Mouse (Mus musculus): ENCODE measurements around the gene Mid1. TPM values are rescaled to one million over a fixed set of nuclear protein-coding genes. Genes with fewer than 3 reads are reported as not detected.

Mid1 gene
- total and polyA plus RNA-seq, 2 experiments, result 1.7 to 2.5 TPM

DNA sequence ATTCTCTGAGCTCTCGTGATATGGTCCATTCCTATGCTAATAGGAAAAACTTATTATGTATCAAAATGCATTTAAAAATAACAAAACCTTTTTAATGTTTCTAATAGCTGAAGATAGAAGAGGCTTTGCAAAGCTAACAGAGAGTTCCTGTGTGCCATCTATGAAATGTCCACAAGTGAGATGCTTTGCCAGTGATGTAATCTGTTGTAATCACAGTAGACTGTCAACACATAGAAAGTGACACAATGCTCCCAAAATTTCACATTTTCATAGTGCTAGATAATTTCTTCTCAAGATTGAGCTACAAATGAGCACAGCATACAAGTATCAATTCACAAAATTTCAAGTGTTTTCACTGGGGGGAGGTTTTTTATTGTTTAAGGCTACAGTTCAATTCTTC lies 158.3 kb downstream of the Mid1 start:
- Histone ChIP-seq H3K27me3 (ENCODE audit: control insufficient read depth, insufficient read depth, low read length) (no peaks in the 10 kb centered on the region), H3K4me1 (ENCODE audit: control insufficient read depth, insufficient read depth, low read length) (no peaks in the 10 kb centered on the region), H3K79me2 (ENCODE audit: control insufficient read depth, insufficient read depth, low read length) (no peaks in the 10 kb centered on the region), H3K9ac (ENCODE audit: low read depth, low read length) (no peak overlapping the region), H3K4me3 (ENCODE audit: insufficient read depth, low read depth, low read length) (no peak overlapping the region), H3K36me3 (ENCODE audit: control insufficient read depth, insufficient read depth, low read length) (no peaks in the 10 kb centered on the region), H3K27ac (replicated peaks; ENCODE audit: insufficient read depth, low read depth, low read length) (no peak overlapping the region)
- DNase-seq (ENCODE audit: extremely low read depth, low read depth, low spot score), result no peak
- TF ChIP-seq CTCF (IDR thresholded peaks at IDR 0.05; ENCODE audit: low read depth, low read length) (no peak), POLR2A (IDR thresholded peaks at IDR 0.05; ENCODE audit: extremely low read depth, insufficient read depth, low read length) (no peak)
- 87% methylated on average over 1 of the region's 1 CpGs for WGBS

DNA sequence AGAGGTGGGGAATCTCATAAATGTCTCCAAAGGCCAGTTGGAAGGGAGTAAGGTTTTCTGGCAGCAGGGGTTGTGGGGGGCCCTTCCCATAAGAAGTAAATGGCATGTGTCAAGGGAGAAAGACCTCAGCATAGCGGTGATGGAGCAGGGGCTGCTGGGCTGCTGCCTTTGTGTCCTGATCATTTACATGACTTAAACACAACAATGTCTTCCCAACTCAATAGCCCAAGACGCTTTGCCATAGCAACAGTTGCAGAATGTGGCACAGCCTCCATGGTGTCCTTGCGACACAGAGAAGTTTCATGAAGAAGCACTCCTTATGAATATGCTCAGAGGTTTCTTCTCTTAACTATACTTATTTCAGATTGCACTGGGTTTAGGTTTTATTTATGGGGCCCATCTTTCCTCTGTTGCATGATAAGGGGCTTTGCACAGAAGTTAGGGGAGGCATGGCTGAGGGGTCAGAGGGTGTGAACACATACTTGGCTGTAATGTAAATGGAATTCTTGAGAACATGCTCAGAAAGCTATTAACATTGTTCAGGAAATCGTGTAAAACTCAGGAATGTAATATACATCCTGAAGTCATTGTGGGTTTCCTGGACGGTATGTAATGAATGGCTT lies 159.3 kb downstream of the Mid1 start:
- Histone ChIP-seq H3K9ac (ENCODE audit: low read depth, low read length) (no peak overlapping the region), H3K4me1 (ENCODE audit: control insufficient read depth, insufficient read depth, low read length) (no peaks in the 10 kb centered on the region), H3K36me3 (ENCODE audit: control insufficient read depth, insufficient read depth, low read length) (no peaks in the 10 kb centered on the region), H3K79me2 (ENCODE audit: control insufficient read depth, insufficient read depth, low read length) (no peaks in the 10 kb centered on the region), H3K4me3 (ENCODE audit: insufficient read depth, low read depth, low read length) (no peak overlapping the region), H3K27me3 (ENCODE audit: control insufficient read depth, insufficient read depth, low read length) (no peaks in the 10 kb centered on the region), H3K27ac (replicated peaks; ENCODE audit: insufficient read depth, low read depth, low read length) (no peak overlapping the region)
- WGBS, result 81% methylated on average over 5 of the region's 5 CpGs
- no peak for DNase-seq (ENCODE audit: extremely low read depth, low read depth, low spot score)
- TF ChIP-seq POLR2A (IDR thresholded peaks at IDR 0.05; ENCODE audit: extremely low read depth, insufficient read depth, low read length) (no peak), CTCF (IDR thresholded peaks at IDR 0.05; ENCODE audit: low read depth, low read length) (no peak)

DNA sequence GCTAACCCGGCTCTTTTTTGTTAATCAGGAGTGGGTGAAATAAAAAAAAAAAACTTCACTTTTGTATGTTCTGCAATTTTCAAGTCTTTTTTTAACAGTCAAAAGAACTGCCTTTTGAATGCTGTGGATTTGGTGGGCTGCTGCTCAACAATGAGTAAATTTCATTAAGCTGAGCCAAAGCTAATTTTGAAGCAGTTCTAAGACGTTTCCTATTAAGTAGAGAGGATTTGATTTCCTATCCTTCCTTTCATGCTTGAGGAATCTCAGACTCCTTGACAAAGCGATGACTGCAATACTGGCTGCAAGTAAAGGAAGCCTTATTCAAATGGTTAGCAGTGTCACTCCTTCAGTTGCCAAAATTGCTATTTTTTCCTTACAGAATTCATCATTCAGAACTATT lies 161.2 kb downstream of the Mid1 start:
- no peak for DNase-seq (ENCODE audit: extremely low read depth, low read depth, low spot score)
- WGBS, result 84% methylated on average over 3 of the region's 3 CpGs

DNA sequence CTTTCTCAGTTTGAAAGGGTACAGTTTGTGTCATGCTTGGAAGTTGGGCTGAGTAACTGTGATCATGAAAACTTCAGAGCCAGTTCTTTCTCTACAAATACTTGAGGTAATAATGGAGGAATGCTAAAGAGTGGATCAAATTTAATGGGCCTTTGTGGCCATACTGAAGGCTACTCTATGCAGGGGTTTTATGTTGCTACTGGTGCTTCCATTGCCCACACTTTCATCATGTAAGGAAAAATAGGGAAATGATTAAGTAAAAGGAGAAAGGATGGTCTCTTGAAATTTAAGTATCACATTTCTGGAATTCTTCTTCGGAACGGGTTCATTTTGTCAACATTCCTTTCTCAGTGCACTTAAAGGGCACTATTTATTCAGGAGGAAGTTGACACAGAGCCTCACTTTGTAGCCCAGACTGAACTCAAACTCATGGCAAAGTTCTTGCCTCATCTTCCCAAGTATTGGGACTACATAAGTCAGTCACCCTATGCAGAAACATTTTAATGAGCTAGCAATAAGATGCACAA lies 176.3 kb downstream of the Mid1 start:
- H3K36me3 ChIP-seq (ENCODE audit: control insufficient read depth, insufficient read depth, low read length), result no peaks in the 10 kb centered on the region
- 23% methylated on average over 2 of the region's 2 CpGs for WGBS
- H3K27me3 ChIP-seq (ENCODE audit: control insufficient read depth, insufficient read depth, low read length), result no peaks in the 10 kb centered on the region
- no peaks in the 10 kb centered on the region for H3K79me2 ChIP-seq (ENCODE audit: control insufficient read depth, insufficient read depth, low read length)
- no peak overlapping the region for H3K4me3 ChIP-seq (ENCODE audit: insufficient read depth, low read depth, low read length)
- TF ChIP-seq CTCF (IDR thresholded peaks at IDR 0.05; ENCODE audit: low read depth, low read length) (no peak), POLR2A (IDR thresholded peaks at IDR 0.05; ENCODE audit: extremely low read depth, insufficient read depth, low read length) (no peak)
- H3K9ac ChIP-seq (ENCODE audit: low read depth, low read length), result no peak overlapping the region
- DNase-seq (ENCODE audit: extremely low read depth, low read depth, low spot score), result no peak
- no peak overlapping the region for H3K27ac ChIP-seq (replicated peaks; ENCODE audit: insufficient read depth, low read depth, low read length)
- H3K4me1 ChIP-seq (ENCODE audit: control insufficient read depth, insufficient read depth, low read length), result no peaks in the 10 kb centered on the region

More for the DNA sequence above, 161.2 kb downstream of the Mid1 start:
- TF ChIP-seq POLR2A (IDR thresholded peaks at IDR 0.05; ENCODE audit: extremely low read depth, insufficient read depth, low read length), result no peak
- TF ChIP-seq CTCF (IDR thresholded peaks at IDR 0.05; ENCODE audit: low read depth, low read length), result no peak
- Histone ChIP-seq H3K27me3 (ENCODE audit: control insufficient read depth, insufficient read depth, low read length) (no peaks in the 10 kb centered on the region), H3K36me3 (ENCODE audit: control insufficient read depth, insufficient read depth, low read length) (no peaks in the 10 kb centered on the region), H3K4me3 (ENCODE audit: insufficient read depth, low read depth, low read length) (no peak overlapping the region), H3K9ac (ENCODE audit: low read depth, low read length) (no peak overlapping the region), H3K27ac (replicated peaks; ENCODE audit: insufficient read depth, low read depth, low read length) (no peak overlapping the region), H3K79me2 (ENCODE audit: control insufficient read depth, insufficient read depth, low read length) (no peaks in the 10 kb centered on the region), H3K4me1 (ENCODE audit: control insufficient read depth, insufficient read depth, low read length) (no peaks in the 10 kb centered on the region)

DNA sequence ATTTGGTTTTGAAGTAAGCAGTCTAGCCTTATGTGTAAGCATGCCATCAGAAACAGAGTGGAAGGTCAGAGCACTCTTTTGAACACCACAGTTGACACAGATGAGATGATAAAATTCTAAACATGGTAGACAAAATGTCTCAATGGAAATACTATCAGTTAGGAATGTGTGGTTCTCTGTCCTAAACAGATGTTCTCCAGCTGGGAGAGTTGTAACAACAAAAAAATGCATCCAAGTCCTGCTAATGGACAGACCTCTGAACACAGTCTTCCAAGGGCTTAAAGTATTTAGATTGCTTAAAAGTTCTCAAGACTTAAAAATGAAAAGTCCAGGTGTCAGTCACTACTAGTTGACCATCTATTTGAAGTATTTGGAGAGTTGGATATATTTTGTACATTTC lies 177.4 kb downstream of the Mid1 start:
- no peak for DNase-seq (ENCODE audit: extremely low read depth, low read depth, low spot score)
- Histone ChIP-seq H3K79me2 (ENCODE audit: control insufficient read depth, insufficient read depth, low read length) (no peaks in the 10 kb centered on the region), H3K9ac (ENCODE audit: low read depth, low read length) (no peak overlapping the region), H3K4me3 (ENCODE audit: insufficient read depth, low read depth, low read length) (no peak overlapping the region), H3K27me3 (ENCODE audit: control insufficient read depth, insufficient read depth, low read length) (no peaks in the 10 kb centered on the region), H3K4me1 (ENCODE audit: control insufficient read depth, insufficient read depth, low read length) (no peaks in the 10 kb centered on the region), H3K36me3 (ENCODE audit: control insufficient read depth, insufficient read depth, low read length) (no peaks in the 10 kb centered on the region), H3K27ac (replicated peaks; ENCODE audit: insufficient read depth, low read depth, low read length) (no peak overlapping the region)
- no peak for TF ChIP-seq CTCF (IDR thresholded peaks at IDR 0.05; ENCODE audit: low read depth, low read length)
- no peak for TF ChIP-seq POLR2A (IDR thresholded peaks at IDR 0.05; ENCODE audit: extremely low read depth, insufficient read depth, low read length)

DNA sequence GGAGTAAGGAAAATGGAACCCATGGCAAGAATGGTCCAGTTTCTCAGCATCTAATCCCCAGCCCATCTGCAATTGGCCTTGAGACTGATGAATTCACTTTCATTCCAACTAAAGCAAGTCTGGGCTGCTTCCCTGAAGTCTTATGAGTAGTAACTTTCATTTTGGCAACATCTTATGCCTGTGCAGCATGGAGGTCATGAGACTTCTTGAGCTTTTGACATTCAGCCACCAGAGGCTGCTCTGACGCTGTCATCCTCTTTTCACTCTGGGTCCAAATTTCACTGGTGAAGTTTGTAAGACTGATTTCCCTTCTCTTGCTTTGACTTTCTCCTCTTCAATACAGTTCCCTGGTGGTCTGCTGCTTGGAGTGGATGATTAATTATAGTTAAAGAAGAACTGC lies 177.8 kb downstream of the Mid1 start:
- H3K9ac ChIP-seq (ENCODE audit: low read depth, low read length), result no peak overlapping the region
- DNase-seq (ENCODE audit: extremely low read depth, low read depth, low spot score), result peak; percentile 41
- H3K4me1 ChIP-seq (ENCODE audit: control insufficient read depth, insufficient read depth, low read length), result no peaks in the 10 kb centered on the region
- no peaks in the 10 kb centered on the region for H3K27me3 ChIP-seq (ENCODE audit: control insufficient read depth, insufficient read depth, low read length)
- 0% methylated on average over 1 of the region's 1 CpGs for WGBS
- no peaks in the 10 kb centered on the region for H3K36me3 ChIP-seq (ENCODE audit: control insufficient read depth, insufficient read depth, low read length)
- no peaks in the 10 kb centered on the region for H3K79me2 ChIP-seq (ENCODE audit: control insufficient read depth, insufficient read depth, low read length)
- H3K4me3 ChIP-seq (ENCODE audit: insufficient read depth, low read depth, low read length), result no peak overlapping the region
- TF ChIP-seq CTCF (IDR thresholded peaks at IDR 0.05; ENCODE audit: low read depth, low read length), result peak; percentile 32; the same call in 1 of the 2 replicates
- TF ChIP-seq POLR2A (IDR thresholded peaks at IDR 0.05; ENCODE audit: extremely low read depth, insufficient read depth, low read length), result no peak
- no peak overlapping the region for H3K27ac ChIP-seq (replicated peaks; ENCODE audit: insufficient read depth, low read depth, low read length)
